Mouse (Mus musculus) heart, postnatal 0 days (tissue): ENCODE results near the gene Eng.

Experiments
- CTCF ChIP-seq: IDR thresholded peaks from 2 replicates; pipeline ENCODE4 v1.5.1; 2016; ENCODE audit warnings: antibody characterized with exemption, control low read depth, low read depth
- EP300 ChIP-seq: IDR thresholded peaks from 2 replicates; pipeline ENCODE4 v1.6.1; 2016; ENCODE audit warnings: antibody characterized with exemption, low read depth

DNA sequence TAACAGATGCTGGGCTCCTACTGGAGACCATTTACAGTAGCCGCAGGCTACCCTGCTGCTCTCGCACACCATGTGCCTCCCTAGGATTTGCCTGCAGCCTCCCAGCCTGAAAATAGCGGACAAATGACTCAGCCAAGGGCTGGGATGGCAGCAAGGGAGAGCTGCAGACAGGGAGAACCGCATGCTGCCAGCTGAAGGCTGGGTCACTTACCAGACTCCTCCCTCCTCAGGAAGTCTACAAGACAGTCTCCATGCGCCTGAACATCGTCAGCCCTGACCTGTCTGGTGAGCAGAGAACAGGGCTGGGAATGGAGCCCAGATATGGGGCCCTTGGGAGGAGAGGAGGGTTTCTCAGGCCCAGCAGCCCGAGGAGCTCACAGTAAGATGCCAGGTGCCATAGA lies 33.7 kb downstream of the Eng start:
- TF ChIP-seq EP300 = no peak
- TF ChIP-seq CTCF = no peak
